Mouse (Mus musculus): Measurements from ENCODE around the gene Prmt2.

Gene Prmt2

GRCm38 (mm10) chr10:76247960-76248646 is 10.4 kb upstream of the Prmt2 start:
- no peak for TF ChIP-seq GATA4 (IDR thresholded peaks at IDR 0.05; ENCODE audit: insufficient replicate concordance, low read length)

GRCm38 (mm10) chr10:76246601-76247000 is 8.9 kb upstream of the Prmt2 start:
- TF ChIP-seq GATA4 (IDR thresholded peaks at IDR 0.05; ENCODE audit: insufficient replicate concordance, low read length) = no peak

GRCm38 (mm10) chr10:76245106-76245505 is 7.4 kb upstream of the Prmt2 start:
- no peak for TF ChIP-seq GATA4 (IDR thresholded peaks at IDR 0.05; ENCODE audit: insufficient replicate concordance, low read length)

- no peak for TF ChIP-seq GATA4 (IDR thresholded peaks at IDR 0.05; ENCODE audit: insufficient replicate concordance, low read length)
Measured at GRCm38 (mm10) chr10:76239401-76239800, 1.7 kb upstream of the Prmt2 start.

- no peak for TF ChIP-seq GATA4 (IDR thresholded peaks at IDR 0.05; ENCODE audit: insufficient replicate concordance, low read length)
Measured at GRCm38 (mm10) chr10:76229627-76230026, 8.0 kb downstream of the Prmt2 start.

GRCm38 (mm10) chr10:76225944-76226343 is 11.7 kb downstream of the Prmt2 start:
- no peak for TF ChIP-seq GATA4 (IDR thresholded peaks at IDR 0.05; ENCODE audit: insufficient replicate concordance, low read length)

GRCm38 (mm10) chr10:76218240-76218639 is 19.4 kb downstream of the Prmt2 start:
- no peak for TF ChIP-seq GATA4 (IDR thresholded peaks at IDR 0.05; ENCODE audit: insufficient replicate concordance, low read length)

GRCm38 (mm10) chr10:76217056-76217455 is 20.6 kb downstream of the Prmt2 start:
- no peak for TF ChIP-seq GATA4 (IDR thresholded peaks at IDR 0.05; ENCODE audit: insufficient replicate concordance, low read length)

GRCm38 (mm10) chr10:76214161-76214560 is 23.5 kb downstream of the Prmt2 start:
- TF ChIP-seq GATA4 (IDR thresholded peaks at IDR 0.05; ENCODE audit: insufficient replicate concordance, low read length) = no peak

- TF ChIP-seq GATA4 (IDR thresholded peaks at IDR 0.05; ENCODE audit: insufficient replicate concordance, low read length) = no peak
Measured at GRCm38 (mm10) chr10:76212121-76212520, 25.5 kb downstream of the Prmt2 start.

- TF ChIP-seq GATA4 (IDR thresholded peaks at IDR 0.05; ENCODE audit: insufficient replicate concordance, low read length) = no peak
Measured at GRCm38 (mm10) chr10:76210806-76211205, 26.9 kb downstream of the Prmt2 start.

GRCm38 (mm10) chr10:76209241-76209640 is 28.4 kb downstream of the Prmt2 start:
- TF ChIP-seq GATA4 (IDR thresholded peaks at IDR 0.05; ENCODE audit: insufficient replicate concordance, low read length) = no peak

- TF ChIP-seq GATA4 (IDR thresholded peaks at IDR 0.05; ENCODE audit: insufficient replicate concordance, low read length) = no peak
Measured at GRCm38 (mm10) chr10:76207262-76207796, 30.3 kb downstream of the Prmt2 start.

- TF ChIP-seq GATA4 (IDR thresholded peaks at IDR 0.05; ENCODE audit: insufficient replicate concordance, low read length) = no peak
Measured at GRCm38 (mm10) chr10:76203798-76204283, 33.8 kb downstream of the Prmt2 start.

- TF ChIP-seq GATA4 (IDR thresholded peaks at IDR 0.05; ENCODE audit: insufficient replicate concordance, low read length) = no peak
Measured at GRCm38 (mm10) chr10:76201978-76202377, 35.7 kb downstream of the Prmt2 start.

GRCm38 (mm10) chr10:76201416-76201815 is 36.2 kb downstream of the Prmt2 start:
- no peak for TF ChIP-seq GATA4 (IDR thresholded peaks at IDR 0.05; ENCODE audit: insufficient replicate concordance, low read length)

- TF ChIP-seq GATA4 (IDR thresholded peaks at IDR 0.05; ENCODE audit: insufficient replicate concordance, low read length) = no peak
Measured at GRCm38 (mm10) chr10:76188010-76188409, 49.7 kb downstream of the Prmt2 start.
